Mouse (Mus musculus) spleen, embryonic (tissue): ENCODE data around the gene Ankrd45.

Experiments
- CTCF ChIA-PET: fragments of 350-600 bp; sonication (Branson Sonifier 250); formaldehyde crosslinking; loops from one replicate; lab custom pipeline; 2022; lab: Charles Lee

The Ankrd45 gene

GRCm38 (mm10) chr1:161183677-161184076 lies 41.2 kb downstream of the Ankrd45 start:
- CTCF ChIA-PET, result no interaction called here

GRCm38 (mm10) chr1:161185431-161185830 lies 42.9 kb downstream of the Ankrd45 start:
- CTCF ChIA-PET, result no interaction called here

- CTCF ChIA-PET, result no interaction called here
These were observed 47.9 kb downstream of the Ankrd45 start for GRCm38 (mm10) chr1:161190253-161190910.

- CTCF ChIA-PET, result interaction anchor here (0.6 kb wide), 1 partner anchor 677 kb away, joined by 3 read pairs; no protein-coding TSS in a partner anchor
These were observed 53.3 kb downstream of the Ankrd45 start for GRCm38 (mm10) chr1:161195541-161196351.

GRCm38 (mm10) chr1:161196364-161196763 lies 53.9 kb downstream of the Ankrd45 start:
- CTCF ChIA-PET, result interaction anchor here (0.6 kb wide), 1 partner anchor 676 kb away, joined by 3 read pairs; no protein-coding TSS in a partner anchor

- CTCF ChIA-PET, result interaction anchor here (0.6 kb wide), 1 partner anchor 43 kb away, joined by 4 read pairs; no protein-coding TSS in a partner anchor
These were observed 57.4 kb downstream of the Ankrd45 start for GRCm38 (mm10) chr1:161199856-161200255.

- CTCF ChIA-PET, result interaction anchor here (0.8 kb wide), 1 partner anchor 73 kb away, joined by 3 read pairs; no protein-coding TSS in a partner anchor
These were observed 72.0 kb downstream of the Ankrd45 start for GRCm38 (mm10) chr1:161214465-161214864.

- CTCF ChIA-PET, result interaction anchor here (0.5 kb wide), 1 partner anchor 606 kb away, joined by 4 read pairs; no protein-coding TSS in a partner anchor
These were observed 77.3 kb downstream of the Ankrd45 start for GRCm38 (mm10) chr1:161219816-161220215.
